Mouse (Mus musculus): Measurements from ENCODE around the gene Tcp1. TPM values are rescaled to one million over a fixed set of nuclear protein-coding genes. Genes with fewer than 3 reads are reported as not detected.
"Not testable (repeated sequence)": the region's sequence is repeated elsewhere in the genome, so short reads cannot be mapped to it uniquely, and the experiment has no call there.

The Tcp1 gene
- polyA plus RNA-seq, 1 experiment from 2014 or later = 679 TPM

DNA sequence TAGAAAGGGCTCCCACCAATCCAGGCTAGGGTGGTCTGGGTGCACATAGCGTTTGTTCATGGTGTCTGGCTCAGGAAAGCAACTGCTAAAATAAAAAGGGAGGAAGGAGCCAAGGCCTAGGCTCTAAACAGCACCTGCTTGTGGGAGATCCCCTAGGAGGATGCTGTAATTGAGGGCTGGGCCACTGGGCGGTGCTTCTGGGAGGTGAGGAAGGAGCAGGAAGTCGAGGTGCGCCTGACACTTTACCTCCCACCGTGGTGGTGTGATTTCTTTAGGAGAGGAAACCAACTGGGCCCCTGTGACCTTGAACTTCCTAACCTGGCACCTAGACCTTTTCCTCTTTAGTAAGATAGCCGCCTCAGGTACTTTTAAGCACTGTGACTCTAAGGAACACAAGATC lies 28.9 kb upstream of the Tcp1 start:
- no peak overlapping the region for H3K27ac ChIP-seq (replicated peaks; ENCODE audit: low read depth, low read length)
- no peaks in the 10 kb centered on the region for H3K4me1 ChIP-seq (ENCODE audit: control insufficient read depth, insufficient read depth, low read length)
- no peaks in the 10 kb centered on the region; the same call in 1 of the 2 replicates for H3K36me3 ChIP-seq (replicated peaks; ENCODE audit: control insufficient read depth, insufficient read depth, low read depth, low read length)
- WGBS = 36% methylated on average over 6 of the region's 6 CpGs
- H3K4me3 ChIP-seq (ENCODE audit: low read depth, low read length) = no peak overlapping the region
- no peaks in the 10 kb centered on the region for H3K9me3 ChIP-seq (replicated peaks; ENCODE audit: control insufficient read depth, low read length)
- H3K9ac ChIP-seq (replicated peaks; ENCODE audit: low read length) = no peak overlapping the region
- DNase-seq (ENCODE audit: low spot score) (no peak), ATAC-seq (replicated peaks; ENCODE audit: insufficient number of reproducible peaks, low FRiP score, low TSS enrichment, low read depth) (no peak)
- H3K4me2 ChIP-seq (ENCODE audit: low read depth, low read length) = no peak overlapping the region
- H3K27me3 ChIP-seq (ENCODE audit: control insufficient read depth, insufficient read depth, low read length) = no peaks in the 10 kb centered on the region

- DNase-seq (ENCODE audit: low spot score) = no peak
- Histone ChIP-seq H3K4me3 (ENCODE audit: low read depth, low read length) (no peak overlapping the region), H3K36me3 (replicated peaks; ENCODE audit: control insufficient read depth, insufficient read depth, low read depth, low read length) (no peaks in the 10 kb centered on the region; the same call in 1 of the 2 replicates), H3K9me3 (replicated peaks; ENCODE audit: control insufficient read depth, low read length) (no peaks in the 10 kb centered on the region), H3K4me2 (ENCODE audit: low read depth, low read length) (no peak overlapping the region), H3K27ac (replicated peaks; ENCODE audit: low read depth, low read length) (no peak overlapping the region), H3K9ac (replicated peaks; ENCODE audit: low read length) (no peak overlapping the region), H3K27me3 (ENCODE audit: control insufficient read depth, insufficient read depth, low read length) (no peaks in the 10 kb centered on the region), H3K4me1 (ENCODE audit: control insufficient read depth, insufficient read depth, low read length) (no peaks in the 10 kb centered on the region)
- ATAC-seq (replicated peaks; ENCODE audit: insufficient number of reproducible peaks, low FRiP score, low TSS enrichment, low read depth) = no peak
- 77% methylated on average over 15 of the region's 15 CpGs for WGBS
Measured at GRCm38 (mm10) chr17:12887021-12887775, 28.3 kb upstream of the Tcp1 start.

- DNase-seq (ENCODE audit: low spot score) (no peak), ATAC-seq (replicated peaks; ENCODE audit: insufficient number of reproducible peaks, low FRiP score, low TSS enrichment, low read depth) (no peak)
- no peak overlapping the region for H3K4me2 ChIP-seq (ENCODE audit: low read depth, low read length)
- no peak overlapping the region for H3K4me3 ChIP-seq (ENCODE audit: low read depth, low read length)
- no peak overlapping the region for H3K27ac ChIP-seq (replicated peaks; ENCODE audit: low read depth, low read length)
- no peaks in the 10 kb centered on the region for H3K9me3 ChIP-seq (replicated peaks; ENCODE audit: control insufficient read depth, low read length)
- H3K27me3 ChIP-seq (ENCODE audit: control insufficient read depth, insufficient read depth, low read length) = no peaks in the 10 kb centered on the region
- no peaks in the 10 kb centered on the region for H3K4me1 ChIP-seq (ENCODE audit: control insufficient read depth, insufficient read depth, low read length)
- 89% methylated on average over 4 of the region's 4 CpGs for WGBS
- H3K36me3 ChIP-seq (replicated peaks; ENCODE audit: control insufficient read depth, insufficient read depth, low read depth, low read length) = no peaks in the 10 kb centered on the region; the same call in 1 of the 2 replicates
- no peak overlapping the region; the same call in 1 of the 2 replicates for H3K9ac ChIP-seq (replicated peaks; ENCODE audit: low read length)
Measured at GRCm38 (mm10) chr17:12891054-12891453, 24.4 kb upstream of the Tcp1 start.

DNA sequence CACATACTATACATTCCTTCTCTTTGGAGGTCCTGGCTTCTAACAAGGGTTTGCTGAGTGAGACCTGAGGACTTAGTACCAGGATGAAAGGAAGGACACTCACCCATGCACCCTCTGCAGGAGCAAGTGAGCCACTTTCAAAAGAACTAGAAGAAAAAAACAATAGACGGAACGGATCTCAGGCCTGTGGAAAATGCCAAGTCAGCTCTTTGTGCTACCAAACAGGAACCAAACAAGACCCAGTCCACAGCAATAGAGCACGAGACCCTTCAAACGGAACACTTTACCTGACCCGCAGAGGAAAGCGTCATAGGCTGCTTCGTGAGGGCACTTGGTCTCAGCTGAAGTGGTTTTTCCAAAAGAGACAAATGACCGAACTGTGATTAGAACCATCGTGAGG lies 23.5 kb upstream of the Tcp1 start:
- H3K27me3 ChIP-seq (ENCODE audit: control insufficient read depth, insufficient read depth, low read length) = no peaks in the 10 kb centered on the region
- ATAC-seq (replicated peaks; ENCODE audit: insufficient number of reproducible peaks, low FRiP score, low TSS enrichment, low read depth) = no peak
- no peaks in the 10 kb centered on the region for H3K4me1 ChIP-seq (ENCODE audit: control insufficient read depth, insufficient read depth, low read length)
- no peak overlapping the region for H3K4me2 ChIP-seq (ENCODE audit: low read depth, low read length)
- no peaks in the 10 kb centered on the region for H3K9me3 ChIP-seq (replicated peaks; ENCODE audit: control insufficient read depth, low read length)
- no peak overlapping the region for H3K4me3 ChIP-seq (ENCODE audit: low read depth, low read length)
- no peak for DNase-seq (ENCODE audit: low spot score)
- 88% methylated on average over 9 of the region's 9 CpGs for WGBS
- H3K27ac ChIP-seq (replicated peaks; ENCODE audit: low read depth, low read length) = no peak overlapping the region
- no peaks in the 10 kb centered on the region; the same call in 1 of the 2 replicates for H3K36me3 ChIP-seq (replicated peaks; ENCODE audit: control insufficient read depth, insufficient read depth, low read depth, low read length)
- no peak overlapping the region for H3K9ac ChIP-seq (replicated peaks; ENCODE audit: low read length)

- Histone ChIP-seq H3K36me3 (replicated peaks; ENCODE audit: control insufficient read depth, insufficient read depth, low read depth, low read length) (no peaks in the 10 kb centered on the region), H3K4me1 (ENCODE audit: control insufficient read depth, insufficient read depth, low read length) (no peaks in the 10 kb centered on the region), H3K9me3 (replicated peaks; ENCODE audit: control insufficient read depth, low read length) (no peaks in the 10 kb centered on the region), H3K9ac (replicated peaks; ENCODE audit: low read length) (no peak overlapping the region), H3K4me3 (ENCODE audit: low read depth, low read length) (no peak overlapping the region), H3K4me2 (ENCODE audit: low read depth, low read length) (no peak overlapping the region), H3K27ac (replicated peaks; ENCODE audit: low read depth, low read length) (peak overlapping the region; percentile 20; the same call in 1 of the 2 replicates), H3K27me3 (ENCODE audit: control insufficient read depth, insufficient read depth, low read length) (no peaks in the 10 kb centered on the region)
- DNase-seq (ENCODE audit: low spot score) (no peak), ATAC-seq (replicated peaks; ENCODE audit: insufficient number of reproducible peaks, low FRiP score, low TSS enrichment, low read depth) (0 out of 2 replicates have a peak, but pooled peaks have one; percentile 44)
- 86% methylated on average over 5 of the region's 5 CpGs for WGBS
Measured at GRCm38 (mm10) chr17:12897674-12898073, 17.8 kb upstream of the Tcp1 start.

- not testable (repeated sequence) for H3K4me3 ChIP-seq (ENCODE audit: low read depth, low read length); H3K4me2 ChIP-seq (ENCODE audit: low read depth, low read length); H3K27ac ChIP-seq (replicated peaks; ENCODE audit: low read depth, low read length); H3K27me3 ChIP-seq (ENCODE audit: control insufficient read depth, insufficient read depth, low read length); ATAC-seq (replicated peaks; ENCODE audit: insufficient number of reproducible peaks, low FRiP score, low TSS enrichment, low read depth); H3K9me3 ChIP-seq (replicated peaks; ENCODE audit: control insufficient read depth, low read length); H3K4me1 ChIP-seq (ENCODE audit: control insufficient read depth, insufficient read depth, low read length); H3K9ac ChIP-seq (replicated peaks; ENCODE audit: low read length); H3K36me3 ChIP-seq (replicated peaks; ENCODE audit: control insufficient read depth, insufficient read depth, low read depth, low read length)
- DNase-seq (ENCODE audit: low spot score) = peak; percentile 23
- WGBS = 32% methylated on average over 2 of the region's 2 CpGs
Measured at GRCm38 (mm10) chr17:12898607-12899006, 16.9 kb upstream of the Tcp1 start.

GRCm38 (mm10) chr17:12902291-12902690 lies 13.2 kb upstream of the Tcp1 start:
- DNase-seq (ENCODE audit: low spot score) = no peak

More at GRCm38 (mm10) chr17:12902291-12902690, 13.2 kb upstream of the Tcp1 start:
- H3K4me2 ChIP-seq (ENCODE audit: low read depth, low read length) = no peak overlapping the region
- 92% methylated on average over 6 of the region's 6 CpGs for WGBS
- no peaks in the 10 kb centered on the region for H3K36me3 ChIP-seq (replicated peaks; ENCODE audit: control insufficient read depth, insufficient read depth, low read depth, low read length)
- H3K27me3 ChIP-seq (ENCODE audit: control insufficient read depth, insufficient read depth, low read length) = no peaks in the 10 kb centered on the region
- H3K4me1 ChIP-seq (ENCODE audit: control insufficient read depth, insufficient read depth, low read length) = no peaks in the 10 kb centered on the region
- H3K4me3 ChIP-seq (ENCODE audit: low read depth, low read length) = no peak overlapping the region
- H3K9ac ChIP-seq (replicated peaks; ENCODE audit: low read length) = no peak overlapping the region
- ATAC-seq (replicated peaks; ENCODE audit: insufficient number of reproducible peaks, low FRiP score, low TSS enrichment, low read depth) = no peak
- no peak overlapping the region for H3K27ac ChIP-seq (replicated peaks; ENCODE audit: low read depth, low read length)
- no peaks in the 10 kb centered on the region for H3K9me3 ChIP-seq (replicated peaks; ENCODE audit: control insufficient read depth, low read length)

Data from embryonic facial prominence, embryonic 11.5 days (tissue).